Mouse (Mus musculus): Measurements from ENCODE around the gene Gm21698. TPM values are rescaled to one million over a fixed set of nuclear protein-coding genes. Genes with fewer than 3 reads are reported as not detected.
"Not testable (repeated sequence)": the region's sequence is repeated elsewhere in the genome, so short reads cannot be mapped to it uniquely, and the experiment has no call there.

Gene Gm21698
- not detected for total RNA-seq (2021)
- long read RNA-seq, experiment 1, result 0 reads
- long read RNA-seq, experiment 2, result 0 reads

DNA sequence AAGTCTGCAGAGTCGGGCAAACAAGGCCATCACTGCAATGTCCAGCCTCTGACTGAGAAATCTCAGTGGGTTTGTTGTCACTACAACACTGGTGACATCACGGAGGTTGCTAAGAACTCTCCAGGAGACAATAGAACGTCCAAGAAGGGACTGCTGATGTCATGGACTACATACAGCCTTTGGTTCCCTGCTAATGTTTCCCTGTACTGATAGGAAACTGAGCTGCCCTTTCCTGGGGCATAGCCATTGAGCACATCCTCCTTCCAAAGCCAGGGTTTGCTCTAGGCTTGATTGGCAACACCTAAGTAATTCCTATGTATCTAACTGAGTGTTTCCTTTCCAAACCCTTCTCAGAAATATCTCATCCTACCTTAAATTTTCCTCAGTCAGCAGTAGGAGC lies at the start of gene Gm21698:
Gm21698 (minus strand) TSS at position 101 of the 400 bp plus-strand sequence.
- DNase-seq; intact Hi-C loops (cut with DNase I): not testable (repeated sequence)

DNA sequence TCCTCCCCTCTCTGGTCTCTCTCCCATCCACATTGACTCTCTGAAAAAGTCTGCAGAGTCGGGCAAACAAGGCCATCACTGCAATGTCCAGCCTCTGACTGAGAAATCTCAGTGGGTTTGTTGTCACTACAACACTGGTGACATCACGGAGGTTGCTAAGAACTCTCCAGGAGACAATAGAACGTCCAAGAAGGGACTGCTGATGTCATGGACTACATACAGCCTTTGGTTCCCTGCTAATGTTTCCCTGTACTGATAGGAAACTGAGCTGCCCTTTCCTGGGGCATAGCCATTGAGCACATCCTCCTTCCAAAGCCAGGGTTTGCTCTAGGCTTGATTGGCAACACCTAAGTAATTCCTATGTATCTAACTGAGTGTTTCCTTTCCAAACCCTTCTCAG lies 34.4 kb upstream of the Gm21698 start, which contains the start of gene Gm5862:
Gm5862 (minus strand) TSS at position 101 of the 400 bp plus-strand sequence.
- intact Hi-C loops (cut with DNase I); DNase-seq: not testable (repeated sequence)

DNA sequence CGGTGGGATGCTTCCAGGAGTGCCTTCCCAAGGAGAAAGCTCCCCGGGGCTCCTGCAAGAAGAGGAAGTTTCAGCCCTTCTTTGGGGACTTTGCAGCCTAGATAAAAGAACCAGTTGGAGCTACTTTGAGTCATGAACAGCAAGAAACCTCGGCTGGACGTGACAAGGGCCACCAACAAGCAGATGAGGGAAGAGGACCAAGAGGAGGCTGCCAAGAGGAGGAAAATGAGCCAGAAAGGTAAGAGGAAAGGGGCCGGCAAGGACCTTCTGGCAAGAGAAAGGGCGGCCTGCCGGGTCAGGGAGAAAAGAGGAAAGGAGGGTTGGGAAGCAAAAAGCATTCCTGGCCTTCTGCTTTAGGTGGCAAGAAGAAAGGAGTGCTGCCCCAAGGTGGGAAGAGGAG lies 19.2 kb upstream of the Gm21698 start:
- intact Hi-C loops (cut with DNase I); DNase-seq: not testable (repeated sequence)

DNA sequence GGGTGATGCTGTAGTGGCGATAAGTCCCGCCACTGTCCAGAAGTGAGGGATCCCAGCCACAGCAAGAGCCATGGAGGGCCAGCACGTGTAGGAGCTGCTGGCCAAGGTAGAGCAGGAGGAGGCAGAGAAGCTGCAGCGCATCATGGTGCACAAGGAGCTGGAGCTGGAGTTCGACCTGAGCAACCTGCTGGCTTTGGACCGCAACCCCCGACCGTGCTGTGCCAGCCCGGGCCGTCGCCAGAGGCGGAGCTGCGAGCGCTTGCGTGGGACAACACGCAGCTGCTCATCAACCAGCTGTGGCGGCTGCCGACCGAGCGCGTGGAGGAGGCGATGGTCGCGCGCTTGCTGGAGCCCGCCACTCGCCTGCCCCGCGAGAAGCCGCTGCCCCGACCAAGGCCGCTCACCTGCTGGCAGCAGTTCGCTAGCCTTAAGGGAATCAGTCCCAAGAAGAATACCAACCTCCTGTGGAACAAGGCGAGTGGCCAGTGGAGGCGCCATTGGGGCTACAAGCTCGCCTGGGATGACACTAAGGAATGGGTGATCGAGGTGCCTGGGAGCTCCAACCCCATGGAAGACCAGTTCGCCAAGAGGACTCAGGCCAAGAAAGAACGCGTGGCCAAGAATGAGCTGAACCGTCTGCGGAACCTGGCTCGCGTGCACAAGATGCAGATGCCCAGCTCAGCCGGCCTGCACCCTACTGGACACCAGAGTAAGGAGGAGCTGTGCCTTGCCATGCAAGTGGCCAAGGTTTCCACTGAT lies 18.7 kb upstream of the Gm21698 start:
- not testable (repeated sequence) for DNase-seq

DNA sequence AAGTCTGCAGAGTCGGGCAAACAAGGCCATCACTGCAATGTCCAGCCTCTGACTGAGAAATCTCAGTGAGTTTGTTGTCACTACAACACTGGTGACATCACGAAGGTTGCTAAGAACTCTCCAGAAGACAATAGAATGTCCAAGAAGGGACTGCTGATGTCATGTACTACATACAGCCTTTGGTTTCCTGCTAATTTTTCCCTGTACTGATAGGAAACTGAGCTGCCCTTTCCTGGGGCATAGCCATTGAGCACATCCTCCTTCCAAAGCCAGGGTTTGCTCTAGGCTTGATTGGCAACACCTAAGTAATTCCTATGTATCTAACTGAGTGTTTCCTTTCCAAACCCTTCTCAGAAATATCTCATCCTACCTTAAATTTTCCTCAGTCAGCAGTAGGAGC lies 16.2 kb upstream of the Gm21698 start, which contains the start of gene Gm1979:
Gm1979 (minus strand) TSS at position 101 of the 400 bp plus-strand sequence.
- intact Hi-C loops (cut with DNase I); DNase-seq: not testable (repeated sequence)

More for the DNA sequence above, 18.7 kb upstream of the Gm21698 start:
- intact Hi-C loops (cut with DNase I), result not testable (repeated sequence)

DNA sequence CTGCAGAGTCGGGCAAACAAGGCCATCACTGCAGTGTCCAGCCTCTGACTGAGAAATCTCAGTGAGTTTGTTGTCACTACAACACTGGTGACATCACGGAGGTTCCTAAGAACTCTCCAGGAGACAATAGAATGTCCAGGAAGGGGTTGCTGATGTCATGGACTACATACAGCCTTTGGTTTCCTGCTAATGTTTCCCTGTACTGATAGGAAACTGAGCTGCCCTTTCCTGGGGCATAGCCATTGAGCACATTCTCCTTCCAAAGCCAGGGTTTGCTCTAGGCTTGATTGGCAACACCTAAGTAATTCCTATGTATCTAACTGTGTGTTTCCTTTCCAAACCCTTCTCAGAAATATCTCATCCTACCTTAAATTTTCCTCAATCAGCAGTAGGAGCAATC lies 15.9 kb downstream of the Gm21698 start, which contains the start of gene Gm21680:
Gm21680 (minus strand) TSS at position 101 of the 400 bp plus-strand sequence.
- intact Hi-C loops (cut with DNase I); DNase-seq: not testable (repeated sequence)

DNA sequence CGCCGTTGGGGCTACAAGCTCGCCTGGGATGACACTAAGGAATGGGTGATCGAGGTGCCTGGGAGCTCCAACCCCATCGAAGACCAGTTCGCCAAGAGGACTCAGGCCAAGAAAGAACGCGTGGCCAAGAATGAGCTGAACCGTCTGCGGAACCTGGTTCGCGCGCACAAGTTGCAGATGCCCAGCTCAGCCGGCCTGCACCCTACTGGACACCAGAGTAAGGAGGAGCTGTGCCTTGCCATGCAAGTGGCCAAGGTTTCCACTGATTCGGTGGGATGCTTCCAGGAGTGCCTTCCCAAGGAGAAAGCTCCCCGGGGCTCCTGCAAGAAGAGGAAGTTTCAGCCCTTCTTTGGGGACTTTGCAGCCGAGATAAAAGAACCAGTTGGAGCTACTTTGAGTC lies 31.4 kb downstream of the Gm21698 start:
- DNase-seq; intact Hi-C loops (cut with DNase I): not testable (repeated sequence)

DNA sequence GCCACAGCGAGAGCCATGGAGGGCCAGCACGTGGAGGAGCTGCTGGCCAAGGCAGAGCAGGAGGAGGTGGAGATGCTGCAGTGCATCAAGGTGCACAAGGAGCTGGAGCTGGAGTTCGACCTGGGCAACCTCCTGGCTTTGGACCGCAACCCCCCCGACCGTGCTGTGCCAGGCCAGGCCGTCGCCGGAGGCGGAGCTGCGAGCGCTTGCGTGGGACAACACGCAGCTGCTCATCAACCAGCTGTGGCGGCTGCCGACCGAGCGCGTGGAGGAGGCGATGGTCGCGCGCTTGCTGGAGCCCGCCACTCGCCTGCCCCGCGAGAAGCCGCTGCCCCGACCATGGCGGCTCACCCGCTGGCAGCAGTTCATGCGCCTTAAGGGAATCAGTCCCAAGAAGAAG lies 31.8 kb downstream of the Gm21698 start:
- intact Hi-C loops (cut with DNase I); DNase-seq: not testable (repeated sequence)

DNA sequence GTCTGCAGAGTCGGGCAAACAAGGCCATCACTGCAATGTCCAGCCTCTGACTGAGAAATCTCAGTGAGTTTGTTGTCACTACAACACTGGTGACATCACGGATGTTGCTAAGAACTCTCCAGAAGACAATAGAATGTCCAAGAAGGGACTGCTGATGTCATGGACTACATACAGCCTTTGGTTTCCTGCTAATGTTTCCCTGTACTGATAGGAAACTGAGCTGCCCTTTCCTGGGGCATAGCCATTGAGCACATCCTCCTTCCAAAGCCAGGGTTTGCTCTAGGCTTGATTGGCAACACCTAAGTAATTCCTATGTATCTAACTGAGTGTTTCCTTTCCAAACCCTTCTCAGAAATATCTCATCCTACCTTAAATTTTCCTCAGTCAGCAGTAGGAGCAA lies 34.1 kb downstream of the Gm21698 start, which contains the start of gene Gm21671:
Gm21671 (minus strand) TSS at position 101 of the 400 bp plus-strand sequence.
- intact Hi-C loops (cut with DNase I); DNase-seq: not testable (repeated sequence)

DNA sequence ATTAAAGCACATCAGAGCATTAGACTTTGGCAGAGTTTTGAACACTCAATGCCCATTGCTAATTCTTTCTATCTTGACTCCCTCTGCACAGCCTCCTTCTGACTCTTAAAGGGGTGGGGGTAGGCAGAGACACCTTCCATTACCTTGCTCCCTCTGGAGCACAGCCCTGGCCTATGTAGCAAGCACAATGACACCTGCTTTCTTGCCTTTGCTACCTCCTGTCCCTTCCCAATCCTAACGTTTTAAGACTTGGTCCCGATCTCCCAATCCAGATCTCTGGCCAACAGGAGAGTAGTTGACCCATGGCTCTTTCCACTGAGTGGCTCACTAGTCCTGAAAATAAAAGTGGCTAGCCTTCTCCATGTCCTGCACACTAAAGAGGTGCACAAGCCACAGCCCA lies 43.1 kb downstream of the Gm21698 start:
- intact Hi-C loops (cut with DNase I); DNase-seq: not testable (repeated sequence)

DNA sequence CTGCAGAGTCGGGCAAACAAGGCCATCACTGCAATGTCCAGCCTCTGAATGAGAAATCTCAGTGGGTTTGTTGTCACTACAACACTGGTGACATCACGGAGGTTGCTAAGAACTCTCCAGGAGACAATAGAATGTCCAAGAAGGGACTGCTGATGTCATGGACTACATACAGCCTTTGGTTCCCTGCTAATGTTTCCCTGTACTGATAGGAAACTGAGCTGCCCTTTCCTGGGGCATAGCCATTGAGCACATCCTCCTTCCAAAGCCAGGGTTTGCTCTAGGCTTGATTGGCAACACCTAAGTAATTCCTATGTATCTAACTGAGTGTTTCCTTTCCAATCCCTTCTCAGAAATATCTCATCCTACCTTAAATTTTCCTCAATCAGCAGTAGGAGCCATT lies 46.2 kb downstream of the Gm21698 start, which contains the start of gene Gm21663:
Gm21663 (minus strand) TSS at position 101 of the 400 bp plus-strand sequence.
- DNase-seq; intact Hi-C loops (cut with DNase I): not testable (repeated sequence)

Other genes starting within 250 kb of the Gm21698 start
- 1 to 10 TPM; 1.7 to 6.6 TPM for gene Actr3b, start 228.7 kb downstream of the Gm21698 start, total RNA-seq (2021)
- gene Gm21663, start 46.3 kb downstream of the Gm21698 start, total RNA-seq (2021), result not detected
- not detected for gene Gm21671, start 34.2 kb downstream of the Gm21698 start, total RNA-seq (2021)
- not detected for gene Gm21680, start 16.0 kb downstream of the Gm21698 start, total RNA-seq (2021)
- gene Gm1979, start 16.1 kb upstream of the Gm21698 start, total RNA-seq (2021), result not detected
- not detected for gene Gm5862, start 34.3 kb upstream of the Gm21698 start, total RNA-seq (2021)
- not detected for gene Speer4a, start 50.9 kb upstream of the Gm21698 start, total RNA-seq (2021)
- not detected for gene Gm7347, start 69.9 kb upstream of the Gm21698 start, total RNA-seq (2021)
- not detected for gene Gm10471, start 100.6 kb upstream of the Gm21698 start, total RNA-seq (2021)
- not detected for gene 5031410I06Rik, start 116.7 kb upstream of the Gm21698 start, total RNA-seq (2021)
- not detected for gene Gm10220, start 132.8 kb upstream of the Gm21698 start, total RNA-seq (2021)